Mouse (Mus musculus): Measurements from ENCODE around the gene Map4k4. TPM values are rescaled to one million over a fixed set of nuclear protein-coding genes. Genes with fewer than 3 reads are reported as not detected.

Map4k4 gene
- polyA plus RNA-seq, 1 experiment from 2014 or later: 31.9 TPM

DNA sequence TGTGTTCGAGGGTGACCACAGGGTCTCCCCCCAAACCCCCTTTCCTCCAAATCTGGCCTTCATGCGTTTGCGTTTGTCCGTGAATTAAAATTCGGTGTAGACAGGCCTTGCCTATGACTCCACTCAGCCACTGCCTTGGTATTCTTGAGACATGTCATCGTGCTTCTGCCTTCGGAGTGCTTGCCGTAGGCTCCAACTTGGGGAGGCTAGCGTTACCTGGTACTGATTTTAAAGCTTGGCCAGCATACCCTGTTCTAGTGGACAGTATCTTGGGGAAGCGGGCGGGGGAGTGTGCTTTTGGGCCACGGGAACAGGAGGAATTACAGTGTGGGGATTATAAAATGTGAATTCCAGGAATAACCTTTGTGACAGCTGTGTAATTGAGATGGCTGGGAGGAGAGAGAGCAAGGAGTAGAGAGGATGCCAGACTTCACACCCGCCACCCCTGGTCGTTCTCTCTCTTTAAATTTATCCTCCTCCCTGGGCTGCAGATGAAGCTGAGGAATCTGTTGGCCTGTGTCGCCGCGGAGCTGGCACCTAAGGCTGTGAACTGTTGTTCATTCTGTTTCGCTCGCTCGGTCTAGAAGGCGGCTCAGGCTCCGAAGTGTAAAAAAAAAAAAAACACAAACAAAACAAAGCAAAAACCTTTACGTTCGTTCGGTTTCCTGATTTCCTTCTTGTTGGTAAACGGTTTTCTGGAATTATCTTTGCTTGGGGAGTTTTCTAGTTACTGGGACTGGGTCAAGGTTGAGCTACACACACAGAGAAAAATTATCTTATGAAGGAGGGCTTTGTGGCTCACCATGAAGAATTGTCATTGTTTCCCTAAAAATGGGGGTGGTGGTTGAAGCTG lies 1.4 kb downstream of the Map4k4 start:
- H3K4me3 ChIP-seq (replicated peaks): peak overlapping the region; percentile 94
- ATAC-seq (ENCODE audit: insufficient read depth, low FRiP score, low read depth): no peak
- WGBS: 2% methylated on average over 26 of the region's 26 CpGs

DNA sequence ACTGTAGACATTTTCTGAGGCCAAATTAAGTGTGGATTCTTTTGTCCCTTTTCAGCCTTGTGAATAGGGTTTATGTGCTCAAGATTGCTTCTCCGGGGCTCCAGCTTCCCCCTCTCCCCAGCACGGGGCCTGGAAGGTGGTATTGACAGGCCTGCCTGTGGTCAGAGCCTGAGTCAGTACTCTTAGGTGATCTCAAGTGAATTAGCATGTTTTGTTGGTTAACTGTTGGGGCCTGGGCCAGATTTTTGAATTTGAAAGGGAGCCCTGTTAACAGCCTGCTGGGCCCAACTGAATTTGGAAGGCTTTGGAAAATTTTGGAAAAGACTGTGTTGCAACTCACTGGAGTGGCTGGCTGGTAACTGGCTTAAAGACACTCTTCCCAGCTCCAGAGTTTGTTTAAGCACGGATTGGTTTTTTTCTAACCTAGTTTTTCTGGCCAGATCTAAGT lies 2.0 kb downstream of the Map4k4 start:
- 5% methylated on average over 3 of the region's 3 CpGs for WGBS
- Histone ChIP-seq H3K9me3 (no peaks in the 10 kb centered on the region), H3K4me1 (peaks cover 27% of the 10 kb centered on the region), H3K4me3 (replicated peaks) (peak overlapping the region; percentile 94), H3K36me3 (no peaks in the 10 kb centered on the region), H3K9ac (peak overlapping the region; percentile 99; the same call in 1 of the 2 replicates), H3K27me3 (replicated peaks) (no peaks in the 10 kb centered on the region), H3K4me2 (peak overlapping the region; percentile 76), H3K27ac (peak overlapping the region; percentile 98)
- no peak for ATAC-seq (ENCODE audit: insufficient read depth, low FRiP score, low read depth)

More for the DNA sequence above, 1.4 kb downstream of the Map4k4 start:
- Histone ChIP-seq H3K4me1 (peaks cover 25% of the 10 kb centered on the region), H3K36me3 (no peaks in the 10 kb centered on the region), H3K27me3 (replicated peaks) (no peaks in the 10 kb centered on the region), H3K9me3 (no peaks in the 10 kb centered on the region), H3K4me2 (peak overlapping the region; percentile 76), H3K9ac (peak overlapping the region; percentile 99), H3K27ac (peak overlapping the region; percentile 98)

DNA sequence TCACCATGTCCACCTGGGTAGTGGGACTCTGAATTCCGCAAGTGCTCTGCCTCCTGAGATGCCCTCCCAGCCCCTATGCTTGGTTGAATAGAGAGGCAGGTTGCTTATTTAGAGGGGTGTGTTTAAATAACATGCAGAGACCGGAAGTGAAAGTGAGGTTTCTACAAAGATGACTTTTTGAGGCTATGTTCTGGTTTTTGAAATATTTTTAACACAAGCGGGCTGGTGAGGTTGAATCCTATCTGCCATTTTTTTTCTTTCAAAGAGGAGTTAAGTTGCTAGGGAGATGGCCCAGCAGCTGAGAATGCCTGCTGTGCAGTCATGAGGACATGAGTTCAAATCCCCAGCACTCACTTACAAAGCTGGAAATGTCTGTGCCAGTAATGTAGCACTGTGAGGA lies 4.0 kb downstream of the Map4k4 start:
- no peak overlapping the region for H3K4me2 ChIP-seq
- WGBS: 79% methylated on average over 3 of the region's 3 CpGs
- H3K4me3 ChIP-seq (replicated peaks): no peak overlapping the region
- H3K9ac ChIP-seq: no peak overlapping the region
- no peak for ATAC-seq (ENCODE audit: insufficient read depth, low FRiP score, low read depth)
- no peak overlapping the region; the same call in 1 of the 2 replicates for H3K27ac ChIP-seq
- no peaks in the 10 kb centered on the region for H3K27me3 ChIP-seq (replicated peaks)
- peaks cover 43% of the 10 kb centered on the region for H3K4me1 ChIP-seq
- no peaks in the 10 kb centered on the region for H3K9me3 ChIP-seq
- no peaks in the 10 kb centered on the region for H3K36me3 ChIP-seq

DNA sequence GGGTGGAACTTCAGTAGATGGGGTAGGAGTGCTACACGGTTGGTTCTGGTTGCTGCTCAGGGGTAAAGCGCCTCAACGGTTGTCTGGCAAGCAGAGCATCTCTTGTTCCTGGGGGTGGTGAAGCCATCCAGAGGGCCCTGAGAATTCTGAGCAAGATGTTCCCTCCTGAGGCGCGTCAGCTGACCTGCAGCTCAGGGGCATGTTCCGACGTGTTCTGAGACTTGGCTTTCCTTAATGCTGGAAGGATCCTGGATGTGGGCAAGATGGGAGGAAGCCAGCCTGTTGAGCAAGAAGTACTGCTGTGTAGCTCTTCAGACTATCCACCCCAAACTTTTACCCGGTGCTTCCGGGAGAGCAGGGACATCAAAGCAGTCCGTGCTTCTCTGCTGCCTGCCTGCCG lies 6.2 kb downstream of the Map4k4 start:
- no peak overlapping the region for H3K4me3 ChIP-seq (replicated peaks)
- H3K4me2 ChIP-seq: no peak overlapping the region
- no peaks in the 10 kb centered on the region for H3K27me3 ChIP-seq (replicated peaks)
- 0 out of 2 replicates have a peak, but pooled peaks cover 5% of the 10 kb centered on the region for H3K36me3 ChIP-seq
- H3K9me3 ChIP-seq: no peaks in the 10 kb centered on the region
- WGBS: 54% methylated on average over 11 of the region's 11 CpGs
- H3K27ac ChIP-seq: no peak overlapping the region
- no peak overlapping the region for H3K9ac ChIP-seq
- peaks cover 55% of the 10 kb centered on the region for H3K4me1 ChIP-seq
- no peak for ATAC-seq (ENCODE audit: insufficient read depth, low FRiP score, low read depth)

DNA sequence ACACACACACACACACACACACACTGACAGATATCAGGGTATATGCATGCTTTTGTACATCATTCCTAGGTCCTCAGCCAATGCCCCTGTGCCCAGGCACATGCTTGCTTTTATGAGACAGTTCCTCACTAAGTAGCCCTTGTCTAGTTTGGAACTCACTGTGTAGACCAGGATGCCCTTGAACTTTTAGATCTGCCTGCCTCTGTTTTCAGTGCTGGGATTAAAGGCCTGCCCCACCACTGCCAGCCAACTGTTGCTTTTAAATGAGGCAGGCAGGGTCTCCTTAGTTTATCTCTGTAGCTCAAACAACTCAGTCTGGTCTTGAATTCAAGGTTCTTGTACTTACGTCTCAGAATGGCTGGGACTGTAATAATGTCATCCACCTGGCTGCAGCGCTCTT lies 8.3 kb downstream of the Map4k4 start:
- Histone ChIP-seq H3K27me3 (replicated peaks) (no peaks in the 10 kb centered on the region), H3K9ac (no peak overlapping the region), H3K4me1 (peaks cover 55% of the 10 kb centered on the region), H3K36me3 (0 out of 2 replicates have a peak, but pooled peaks cover 5% of the 10 kb centered on the region), H3K4me2 (no peak overlapping the region), H3K9me3 (no peaks in the 10 kb centered on the region), H3K4me3 (replicated peaks) (no peak overlapping the region), H3K27ac (no peak overlapping the region)
- ATAC-seq (ENCODE audit: insufficient read depth, low FRiP score, low read depth): no peak
- WGBS: 90% methylated on average over 2 of the region's 2 CpGs

DNA sequence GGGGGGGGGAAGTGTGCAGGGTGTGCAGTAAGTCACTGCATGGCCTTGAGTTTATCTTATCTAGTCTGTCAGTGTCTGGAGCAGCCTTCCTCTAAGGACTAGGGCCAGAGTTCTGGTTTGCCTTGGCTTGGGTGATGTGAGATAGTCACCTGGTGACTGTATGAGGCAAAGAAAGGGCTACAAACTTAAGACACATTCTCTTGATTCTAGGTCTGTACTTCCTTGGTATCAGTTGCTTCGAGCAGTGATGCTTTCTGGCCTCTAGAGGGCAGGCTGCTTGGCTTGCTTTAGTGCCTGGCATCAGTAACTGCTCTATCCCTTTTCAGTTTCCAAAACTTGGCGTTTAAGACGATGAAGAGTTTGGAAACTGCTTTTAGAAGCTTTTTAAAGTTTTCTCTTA lies 10.7 kb downstream of the Map4k4 start:
- Histone ChIP-seq H3K4me2 (no peak overlapping the region), H3K27me3 (replicated peaks) (no peaks in the 10 kb centered on the region), H3K9me3 (no peaks in the 10 kb centered on the region), H3K36me3 (peaks cover 15% of the 10 kb centered on the region), H3K27ac (no peak overlapping the region), H3K9ac (no peak overlapping the region), H3K4me3 (replicated peaks) (no peak overlapping the region), H3K4me1 (peaks cover 42% of the 10 kb centered on the region)
- 53% methylated on average over 3 of the region's 3 CpGs for WGBS
- ATAC-seq (ENCODE audit: insufficient read depth, low FRiP score, low read depth): no peak

DNA sequence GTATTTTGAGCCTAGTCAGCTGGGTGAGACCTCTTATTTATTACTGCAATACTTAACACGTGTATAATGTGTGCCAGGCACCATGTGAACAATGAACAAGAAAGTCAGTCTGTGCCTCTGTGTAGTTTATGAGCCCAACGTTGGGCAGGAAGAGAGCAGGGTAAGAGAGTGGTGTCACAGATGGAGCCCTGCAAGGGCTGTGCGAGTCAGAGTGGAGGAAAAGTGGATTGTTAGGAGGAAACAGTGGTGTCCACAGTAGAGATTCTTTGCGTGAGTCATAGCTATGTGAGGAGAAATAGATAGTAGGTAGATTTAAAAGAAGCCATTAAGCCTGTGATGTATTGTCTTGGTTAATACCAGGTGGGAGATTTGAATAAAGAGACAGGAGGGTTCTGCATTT lies 12.5 kb downstream of the Map4k4 start:
- peaks cover 38% of the 10 kb centered on the region for H3K4me1 ChIP-seq
- no peak overlapping the region for H3K4me2 ChIP-seq
- WGBS: 59% methylated on average over 4 of the region's 4 CpGs
- H3K9ac ChIP-seq: no peak overlapping the region
- H3K36me3 ChIP-seq: peaks cover 15% of the 10 kb centered on the region
- H3K27me3 ChIP-seq (replicated peaks): no peaks in the 10 kb centered on the region
- no peak overlapping the region for H3K4me3 ChIP-seq (replicated peaks)
- ATAC-seq (ENCODE audit: insufficient read depth, low FRiP score, low read depth): no peak
- H3K27ac ChIP-seq: no peak overlapping the region
- H3K9me3 ChIP-seq: no peaks in the 10 kb centered on the region

DNA sequence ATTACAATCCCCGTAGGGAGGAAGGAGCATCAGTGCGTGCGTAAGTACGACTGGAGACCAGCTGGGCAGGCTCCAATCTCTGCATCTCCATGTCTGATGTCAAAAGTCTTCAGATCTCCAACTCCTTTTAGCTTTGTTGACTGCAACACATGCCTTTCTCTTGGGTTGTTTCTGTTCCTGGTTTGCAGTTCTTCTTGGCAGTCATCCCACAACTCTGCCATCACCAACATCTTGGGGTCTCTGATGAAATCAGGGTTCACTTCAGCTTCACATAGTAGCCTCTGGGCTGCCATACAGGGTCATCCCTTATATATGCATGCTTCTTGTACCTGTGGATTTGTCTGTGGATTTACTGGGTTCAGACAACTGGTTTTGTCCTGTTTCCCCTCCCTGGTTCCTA lies 15.4 kb downstream of the Map4k4 start:
- Histone ChIP-seq H3K27me3 (replicated peaks) (no peaks in the 10 kb centered on the region), H3K9ac (no peak overlapping the region), H3K4me1 (peaks cover 25% of the 10 kb centered on the region), H3K27ac (no peak overlapping the region), H3K4me3 (replicated peaks) (no peak overlapping the region), H3K36me3 (peaks cover 10% of the 10 kb centered on the region), H3K4me2 (no peak overlapping the region), H3K9me3 (no peaks in the 10 kb centered on the region)
- WGBS: 87% methylated on average over 4 of the region's 4 CpGs
- ATAC-seq (ENCODE audit: insufficient read depth, low FRiP score, low read depth): no peak

DNA sequence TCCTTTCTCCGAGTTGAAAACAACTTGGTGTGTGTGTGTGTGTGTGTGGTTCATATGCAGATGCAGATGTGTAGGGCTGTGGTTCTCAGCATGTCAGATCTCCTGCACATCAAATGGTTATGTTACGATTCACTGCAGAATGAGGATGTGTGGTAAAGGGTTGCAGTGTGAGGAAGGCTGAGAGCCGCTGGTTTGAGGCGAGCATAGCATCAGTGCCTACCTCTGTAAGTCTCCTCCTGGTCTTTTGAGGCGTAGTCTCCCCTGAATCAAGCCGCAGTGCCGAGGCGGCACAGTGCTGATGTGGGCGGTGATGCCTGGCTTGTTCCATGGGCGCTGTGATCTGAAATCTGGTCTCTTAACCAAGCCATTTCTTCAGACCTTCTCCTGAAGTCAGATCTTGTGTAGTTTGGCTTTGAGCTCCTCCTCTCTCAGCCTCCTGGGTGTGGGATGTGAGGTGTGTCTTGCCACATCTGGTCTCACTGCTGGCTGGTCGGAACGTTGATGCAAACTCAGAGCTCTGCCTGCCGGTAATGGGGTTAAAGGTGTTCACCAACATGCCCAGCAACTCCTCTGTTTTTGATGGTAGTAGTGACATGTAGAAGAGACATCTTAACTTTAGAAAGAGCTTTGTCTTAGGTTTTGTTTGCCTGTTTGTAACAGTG lies 17.3 kb downstream of the Map4k4 start:
- Histone ChIP-seq H3K4me3 (replicated peaks) (no peak overlapping the region), H3K27ac (no peak overlapping the region), H3K36me3 (peaks cover 10% of the 10 kb centered on the region), H3K9me3 (no peaks in the 10 kb centered on the region), H3K4me2 (no peak overlapping the region), H3K4me1 (peaks cover 32% of the 10 kb centered on the region), H3K27me3 (replicated peaks) (no peaks in the 10 kb centered on the region), H3K9ac (no peak overlapping the region)
- 71% methylated on average over 13 of the region's 13 CpGs for WGBS
- no peak for ATAC-seq (ENCODE audit: insufficient read depth, low FRiP score, low read depth)

DNA sequence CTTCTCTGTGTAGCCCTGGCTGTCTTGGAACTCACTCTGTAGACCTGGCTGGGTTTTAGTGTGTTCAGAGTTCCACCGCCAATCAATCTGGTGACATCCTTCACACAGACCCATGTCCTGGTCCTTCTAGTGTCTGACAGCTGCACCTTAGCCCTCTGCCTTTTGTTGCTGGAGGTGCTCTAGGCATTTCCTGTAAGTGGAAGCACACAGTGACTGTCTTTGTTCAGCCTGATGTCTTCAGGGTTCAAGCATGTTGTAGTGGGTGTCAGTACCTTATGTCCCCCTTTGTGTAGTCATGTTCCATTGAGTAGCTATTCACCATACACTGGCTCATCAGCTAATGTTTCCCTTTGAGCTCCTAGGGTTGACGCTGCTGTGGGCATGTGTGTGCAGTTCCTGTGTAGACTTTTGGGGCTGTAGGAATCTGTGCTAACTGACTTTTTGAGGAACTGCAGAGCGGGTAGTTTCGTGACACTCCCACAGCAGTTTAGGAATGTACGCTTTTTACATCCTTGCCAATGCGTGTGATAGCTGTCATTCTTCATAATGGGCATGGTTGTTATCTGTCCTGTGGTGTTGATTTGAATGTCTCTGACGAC lies 17.9 kb downstream of the Map4k4 start:
- Histone ChIP-seq H3K27me3 (replicated peaks) (no peaks in the 10 kb centered on the region), H3K4me2 (no peak overlapping the region), H3K36me3 (peaks cover 10% of the 10 kb centered on the region), H3K4me3 (replicated peaks) (no peak overlapping the region), H3K27ac (no peak overlapping the region; the same call in 1 of the 2 replicates), H3K9ac (no peak overlapping the region), H3K9me3 (no peaks in the 10 kb centered on the region), H3K4me1 (peaks cover 33% of the 10 kb centered on the region)
- WGBS: 58% methylated on average over 7 of the region's 7 CpGs
- ATAC-seq (ENCODE audit: insufficient read depth, low FRiP score, low read depth): no peak

DNA sequence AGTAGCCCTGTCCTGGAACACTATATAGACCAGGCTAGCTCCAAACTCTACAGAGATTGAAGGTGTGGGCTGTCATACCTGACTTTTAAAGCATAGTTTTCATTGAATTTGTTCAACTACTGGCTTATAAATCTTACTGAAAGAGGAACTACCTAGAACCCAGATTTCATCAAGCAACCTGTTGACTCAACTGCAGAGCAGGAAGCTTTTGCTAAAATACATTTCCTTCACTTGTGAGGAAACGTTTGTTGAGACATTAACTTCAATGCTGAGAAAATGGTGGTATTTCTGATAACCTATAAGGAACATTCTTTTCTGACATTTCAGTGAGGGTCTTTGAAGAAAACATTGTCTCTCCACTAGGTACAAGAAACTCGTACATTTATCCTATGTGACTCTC lies 19.9 kb downstream of the Map4k4 start:
- Histone ChIP-seq H3K4me2 (no peak overlapping the region), H3K4me1 (peaks cover 43% of the 10 kb centered on the region), H3K9me3 (no peaks in the 10 kb centered on the region), H3K9ac (no peak overlapping the region), H3K27ac (no peak overlapping the region), H3K36me3 (no peaks in the 10 kb centered on the region; the same call in 1 of the 2 replicates), H3K27me3 (replicated peaks) (no peaks in the 10 kb centered on the region), H3K4me3 (replicated peaks) (no peak overlapping the region)
- no peak for ATAC-seq (ENCODE audit: insufficient read depth, low FRiP score, low read depth)
- 60% methylated on average over 2 of the region's 2 CpGs for WGBS

DNA sequence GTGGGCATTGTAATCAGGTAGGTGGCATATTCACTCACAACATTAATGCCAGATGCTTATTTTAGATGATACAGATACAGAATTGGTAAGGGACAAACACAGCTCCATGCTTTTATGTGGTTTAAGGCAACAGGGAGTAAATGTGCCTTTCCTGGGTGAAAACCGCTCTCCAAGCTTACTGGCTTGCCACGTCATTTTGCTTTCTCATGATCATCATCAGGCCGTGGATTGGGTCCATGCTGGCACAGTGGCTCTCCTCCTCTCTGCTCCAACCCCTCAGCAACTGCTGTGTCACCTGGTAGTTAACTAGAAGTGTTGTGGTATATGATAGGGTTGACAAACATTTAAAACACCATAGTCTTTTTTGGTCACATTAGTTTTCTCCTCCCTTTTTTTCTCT lies 21.3 kb downstream of the Map4k4 start:
- Histone ChIP-seq H3K27ac (no peak overlapping the region; the same call in 1 of the 2 replicates), H3K36me3 (no peaks in the 10 kb centered on the region; the same call in 1 of the 2 replicates), H3K27me3 (replicated peaks) (no peaks in the 10 kb centered on the region), H3K9ac (no peak overlapping the region), H3K4me3 (replicated peaks) (no peak overlapping the region), H3K4me2 (no peak overlapping the region), H3K4me1 (peaks cover 48% of the 10 kb centered on the region), H3K9me3 (no peaks in the 10 kb centered on the region)
- WGBS: 78% methylated on average over 3 of the region's 3 CpGs
- no peak for ATAC-seq (ENCODE audit: insufficient read depth, low FRiP score, low read depth)
